Mouse (Mus musculus) central nervous system, embryonic 14 days (tissue): Measurements from ENCODE around the gene Cldn18. TPM values are rescaled to one million over a fixed set of nuclear protein-coding genes. Genes with fewer than 3 reads are reported as not detected.

Experiments
- polyA plus RNA-seq: library from polyadenylated mRNA; depleted of rRNA; stranded (reverse); fragments of >200 nt; gene quantifications from 2 replicates; pipeline ENCODE4 v1.2.3, GENCODE M21; 2012; rRNA removed

Cldn18 gene
- not detected in 2 replicates for polyA plus RNA-seq

DNA sequence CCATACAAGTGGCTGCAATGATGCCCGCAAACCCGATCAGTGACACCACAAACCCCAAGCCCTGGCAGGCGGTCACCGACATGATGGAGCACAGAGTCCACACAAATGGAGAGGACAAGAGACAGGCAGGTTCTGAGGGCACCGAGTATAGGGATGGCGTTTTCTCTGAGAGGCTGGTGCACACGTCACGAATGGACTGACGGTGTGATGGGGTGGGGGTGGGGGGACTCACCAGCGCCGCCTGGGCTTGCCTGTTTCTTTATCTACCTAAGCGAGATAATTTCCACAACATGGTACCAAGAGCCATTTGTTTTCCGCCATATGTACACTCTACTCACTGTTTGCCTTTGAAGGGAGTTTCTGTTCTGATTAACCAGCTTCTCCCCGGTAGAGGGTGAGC lies at the start of gene Cldn18:
Cldn18 (minus strand) TSS at position 134 of the 400 bp plus-strand sequence.

Other genes with a start within 250 kb of the Cldn18 start
- gene Armc8, start 148.4 kb downstream of the Cldn18 start, polyA plus RNA-seq = 47.9 and 49.8 TPM in 2 replicates
- 19.8 and 20.7 TPM in 2 replicates for gene Dbr1, start 141.5 kb downstream of the Cldn18 start, polyA plus RNA-seq
- gene A4gnt, start 104.8 kb downstream of the Cldn18 start, polyA plus RNA-seq = not detected in 2 replicates
- 7.1 and 8.5 TPM in 2 replicates for gene Dzip1l, start 87.8 kb downstream of the Cldn18 start, polyA plus RNA-seq
- 19.1 and 26.2 TPM in 2 replicates for gene Sox14, start 158.9 kb upstream of the Cldn18 start, polyA plus RNA-seq